Mouse (Mus musculus) spleen, adult 2 months (tissue): ENCODE results near the gene Akap8l. TPM values are rescaled to one million over a fixed set of nuclear protein-coding genes. Genes with fewer than 3 reads are reported as not detected.

Source experiments
- DNase-seq, 2 experiments: peaks; one replicate each; pipeline versions ENCODE4 v3.0.0 to v3.0.0-alpha.2; 2012 to 2021; ENCODE audit warnings: low spot score in 2 of 2, low read depth in 1 of 2
- H3K27ac ChIP-seq: fragments of 200-500 bp; 2 replicates; pipeline ENCODE4 v1.5.1; 2012; ENCODE audit warnings: low read length, inconsistent platforms; ENCODE audit not compliant: insufficient read depth
- H3K27me3 ChIP-seq: fragments of 200-500 bp; 2 replicates; pipeline ENCODE4 v1.6.1; 2012; ENCODE audit warnings: mild to moderate bottlenecking, moderate library complexity, low read length, inconsistent platforms; ENCODE audit not compliant: control insufficient read depth, insufficient read depth
- H3K36me3 ChIP-seq: fragments of 200-500 bp; 2 replicates; pipeline ENCODE4 v1.6.1; 2012; ENCODE audit warnings: mild to moderate bottlenecking, low read length, inconsistent platforms; ENCODE audit not compliant: control insufficient read depth, insufficient read depth
- H3K4me1 ChIP-seq: fragments of 200-500 bp; 2 replicates; pipeline ENCODE4 v1.6.1; 2011; ENCODE audit warnings: inconsistent platforms; ENCODE audit not compliant: control insufficient read depth, insufficient read depth, insufficient read length
- H3K4me3 ChIP-seq: fragments of 200-500 bp; 2 replicates; pipeline ENCODE4 v1.5.1; 2011; ENCODE audit warnings: mild to moderate bottlenecking, inconsistent platforms; ENCODE audit not compliant: insufficient read depth, insufficient read length; ENCODE audit errors: extremely low read depth
- CTCF ChIP-seq: fragments of 200-500 bp; IDR thresholded peaks from 2 replicates; pipeline ENCODE4 v1.5.1; 2011; ENCODE audit warnings: mild to moderate bottlenecking, inconsistent platforms; ENCODE audit not compliant: insufficient read depth, insufficient read length, insufficient replicate concordance; ENCODE audit errors: extremely low read depth
- POLR2A ChIP-seq: fragments of 200-500 bp; IDR thresholded peaks from 2 replicates; pipeline ENCODE4 v1.6.1; 2011; ENCODE audit warnings: low read depth, low read length, inconsistent platforms
- WGBS: fragments of 180-500 bp; shearing (Covaris S2); methylation state at CpG from one replicate; pipeline ENCODE4 v1.1.7; 2018; 5-methylcytosine and 5-hydroxymethylcytosine counted together
- polyA plus RNA-seq: library from polyadenylated mRNA; depleted of rRNA; stranded (reverse); fragments of >200 nt; gene quantifications from 2 replicates; pipeline ENCODE4 v1.2.3, GENCODE M21; 2012

Akap8l gene
- polyA plus RNA-seq, 1 experiment: 136 TPM

DNA sequence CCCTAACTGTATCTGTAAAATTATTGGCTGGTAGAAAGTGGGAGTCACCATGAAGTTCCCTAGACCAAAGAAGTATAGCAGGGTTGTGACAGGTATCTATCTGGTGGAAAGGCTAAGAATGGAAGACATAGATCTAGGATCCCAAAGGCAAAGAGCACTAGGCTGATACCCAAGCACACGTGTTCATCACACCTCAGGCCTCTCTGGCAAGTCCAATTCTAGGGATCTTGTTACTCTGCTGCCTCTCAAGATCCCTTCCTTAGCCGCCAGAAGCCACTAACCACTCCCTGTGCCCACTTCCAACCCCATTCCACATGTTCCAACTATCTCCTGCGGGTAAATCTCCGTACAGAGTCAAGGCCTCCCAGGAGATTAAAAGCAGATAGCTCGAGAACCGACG, 30.5 kb downstream of the Akap8l start:
- TF ChIP-seq POLR2A (no peak), CTCF (no peak)
- Histone ChIP-seq H3K36me3 (peaks cover 27% of the 10 kb centered on the region), H3K4me3 (peak overlapping the region; percentile 96), H3K4me1 (peaks cover 5% of the 10 kb centered on the region; the same call in 1 of the 2 replicates), H3K27ac (peak overlapping the region; percentile 34), H3K27me3 (no peaks in the 10 kb centered on the region)
- no peak for DNase-seq
- 0% methylated on average over 7 of the region's 7 CpGs for WGBS

DNA sequence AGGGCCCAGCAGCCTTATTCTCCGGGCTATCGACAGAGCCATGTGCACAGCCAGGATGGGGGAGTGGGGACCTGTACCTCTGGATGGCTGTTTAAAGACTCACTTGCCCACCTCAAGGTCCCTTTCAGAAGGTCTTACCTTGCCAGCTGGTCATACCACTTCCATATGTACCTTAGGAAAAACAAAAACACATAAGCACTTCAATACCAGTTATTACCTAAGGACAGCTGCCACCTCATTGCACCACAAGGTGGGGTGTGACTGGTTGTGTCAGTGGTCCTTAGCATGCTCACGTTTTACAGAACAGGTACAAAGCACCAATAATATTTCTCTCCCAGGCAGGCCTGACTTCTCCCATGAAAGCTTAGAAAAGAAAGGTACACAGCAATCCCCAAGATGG, 32.7 kb downstream of the Akap8l start:
- Histone ChIP-seq H3K4me3 (no peak overlapping the region), H3K27ac (no peak overlapping the region), H3K36me3 (peaks cover 41% of the 10 kb centered on the region), H3K4me1 (peaks cover 5% of the 10 kb centered on the region; the same call in 1 of the 2 replicates), H3K27me3 (no peaks in the 10 kb centered on the region)
- TF ChIP-seq CTCF (no peak), POLR2A (no peak)
- 78% methylated on average over 3 of the region's 3 CpGs for WGBS
- DNase-seq: no peak

DNA sequence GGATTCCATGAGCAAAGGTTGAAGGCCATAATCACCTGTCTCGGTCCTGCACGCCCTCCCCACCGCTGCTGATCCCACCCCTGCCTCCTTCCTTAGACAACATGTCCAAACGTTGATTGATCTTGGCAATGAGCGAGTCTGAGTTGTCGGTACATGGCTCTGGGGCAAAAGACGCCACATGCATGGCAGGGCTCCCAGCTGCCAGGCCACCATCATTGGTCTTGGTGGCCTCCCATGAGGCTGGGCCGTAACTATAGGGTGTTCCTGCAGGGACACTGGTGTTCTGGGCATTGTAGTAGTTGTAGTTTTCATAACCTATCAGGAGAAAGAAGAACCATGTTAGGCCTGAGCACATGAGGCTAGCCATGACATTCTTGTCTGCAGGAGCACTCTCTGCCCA, 33.4 kb downstream of the Akap8l start:
- WGBS: 94% methylated on average over 8 of the region's 8 CpGs
- H3K4me1 ChIP-seq: peaks cover 5% of the 10 kb centered on the region; the same call in 1 of the 2 replicates
- DNase-seq: no peak
- H3K27ac ChIP-seq: no peak overlapping the region
- TF ChIP-seq CTCF (no peak), POLR2A (no peak)
- H3K27me3 ChIP-seq: no peaks in the 10 kb centered on the region
- H3K36me3 ChIP-seq: peaks cover 47% of the 10 kb centered on the region
- H3K4me3 ChIP-seq: no peak overlapping the region

DNA sequence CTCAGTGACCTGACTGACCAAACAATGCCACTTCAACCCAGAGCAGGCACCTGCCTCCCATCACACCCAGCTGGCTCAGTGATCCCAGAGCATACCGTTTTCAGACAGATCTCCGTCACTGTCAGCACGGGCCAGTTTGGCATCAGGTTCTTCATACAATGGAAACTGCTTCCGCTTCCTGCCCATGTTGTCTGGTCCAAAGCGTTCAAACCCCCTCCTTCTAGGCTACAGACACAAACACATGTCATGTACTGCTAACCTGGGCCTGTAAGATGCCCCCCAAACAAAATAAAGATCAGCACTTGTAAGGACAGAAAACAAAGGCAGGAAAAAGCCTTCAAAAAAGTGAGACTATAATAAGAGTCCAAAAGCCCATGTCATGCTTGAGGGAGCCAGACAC, 34.8 kb downstream of the Akap8l start:
- H3K27me3 ChIP-seq: no peaks in the 10 kb centered on the region
- DNase-seq: no peak
- no peak overlapping the region for H3K27ac ChIP-seq
- H3K4me3 ChIP-seq: no peak overlapping the region
- H3K4me1 ChIP-seq: peaks cover 5% of the 10 kb centered on the region; the same call in 1 of the 2 replicates
- H3K36me3 ChIP-seq: peaks cover 56% of the 10 kb centered on the region
- WGBS: 93% methylated on average over 5 of the region's 5 CpGs
- TF ChIP-seq CTCF (no peak), POLR2A (no peak)

DNA sequence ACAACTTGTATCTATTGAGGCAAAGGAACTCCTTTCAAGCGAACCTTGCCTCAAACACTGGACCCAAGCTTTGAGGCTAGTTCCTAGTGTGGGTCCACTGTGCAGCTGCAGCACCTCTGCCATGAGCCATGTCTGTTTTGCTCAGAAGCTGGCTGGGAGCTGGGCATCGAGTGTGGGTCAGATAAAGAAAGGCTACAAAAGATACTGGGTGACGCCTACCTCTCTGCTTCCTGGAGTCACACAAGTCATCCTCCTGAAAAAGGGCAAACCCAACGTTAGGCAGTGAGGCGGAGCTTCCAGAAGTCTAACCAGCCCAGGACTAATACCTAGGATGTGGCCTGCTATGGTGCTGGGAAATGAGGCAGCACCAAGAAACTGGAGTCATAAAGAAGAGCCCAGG, 36.5 kb downstream of the Akap8l start:
- H3K4me3 ChIP-seq: no peak overlapping the region
- WGBS: 78% methylated on average over 5 of the region's 5 CpGs
- H3K27me3 ChIP-seq: no peaks in the 10 kb centered on the region
- TF ChIP-seq POLR2A (no peak), CTCF (no peak)
- H3K27ac ChIP-seq: no peak overlapping the region
- H3K36me3 ChIP-seq: peaks cover 72% of the 10 kb centered on the region
- no peak for DNase-seq
- H3K4me1 ChIP-seq: peaks cover under 1% of the 10 kb centered on the region; the same call in 1 of the 2 replicates

DNA sequence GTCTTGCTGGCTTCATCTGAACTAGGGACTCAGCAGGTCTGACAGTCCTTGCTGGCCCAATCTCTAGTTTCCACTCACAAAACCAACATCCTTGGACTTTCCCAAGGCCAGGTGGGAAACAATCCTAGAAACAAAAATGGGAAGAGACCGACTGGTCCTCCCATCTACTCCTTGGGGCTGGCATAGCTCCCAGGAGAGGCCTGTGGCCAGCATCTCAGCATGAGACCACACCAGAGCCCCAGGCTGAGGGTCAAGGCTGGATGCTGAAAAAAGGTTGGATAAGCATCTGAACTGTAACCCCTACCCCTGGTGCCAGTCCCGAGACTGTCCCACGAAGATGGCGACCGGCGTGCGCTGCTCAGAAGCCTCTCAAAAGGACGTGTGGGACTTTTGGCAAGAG, 37.6 kb downstream of the Akap8l start:
- H3K4me1 ChIP-seq: no peaks in the 10 kb centered on the region
- TF ChIP-seq POLR2A (no peak), CTCF (no peak)
- H3K4me3 ChIP-seq: no peak overlapping the region
- H3K36me3 ChIP-seq: peaks cover 80% of the 10 kb centered on the region
- no peak for DNase-seq
- WGBS: 96% methylated on average over 8 of the region's 8 CpGs
- no peak overlapping the region for H3K27ac ChIP-seq
- H3K27me3 ChIP-seq: no peaks in the 10 kb centered on the region

DNA sequence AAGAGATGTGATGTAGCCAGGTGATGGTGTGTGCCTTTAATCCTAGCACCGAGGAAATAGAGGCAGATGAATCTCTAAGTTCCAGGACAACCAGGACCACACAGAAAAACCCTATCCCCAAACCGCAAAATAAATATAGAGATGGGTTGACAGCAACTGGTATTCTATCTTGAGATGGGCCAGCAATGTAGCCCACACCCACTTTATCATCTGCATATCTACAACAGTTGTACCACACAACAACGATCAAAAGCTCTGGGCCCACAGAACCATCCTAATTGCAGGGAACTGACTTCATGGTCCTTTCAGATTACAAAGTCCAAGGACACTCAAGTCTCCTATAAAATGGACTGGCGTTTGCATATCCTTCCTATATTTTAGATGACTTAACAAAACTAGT, 42.4 kb downstream of the Akap8l start:
- Histone ChIP-seq H3K27ac (no peak overlapping the region), H3K4me1 (no peaks in the 10 kb centered on the region), H3K36me3 (peaks cover 74% of the 10 kb centered on the region), H3K27me3 (no peaks in the 10 kb centered on the region), H3K4me3 (no peak overlapping the region)
- TF ChIP-seq POLR2A (no peak), CTCF (no peak)
- WGBS: 81% methylated on average over 4 of the region's 4 CpGs
- no peak for DNase-seq
